Mouse (Mus musculus): ENCODE results near the gene Efs. TPM values are rescaled to one million over a fixed set of nuclear protein-coding genes. Genes with fewer than 3 reads are reported as not detected.
A peak's percentile ranks its signal among the peaks of the same experiment; 100 is the strongest.

Gene Efs
- polyA plus RNA-seq, 1 experiment = 0.16 TPM

- Histone ChIP-seq H3K4me3 (ENCODE audit: insufficient read depth, poor library complexity, severe bottlenecking) (peak within 1 kb of the TSS; percentile 78), H3K79me2 (ENCODE audit: control insufficient read depth, insufficient read depth) (peaks cover 36% of the 10 kb centered on the region), H3K27me3 (ENCODE audit: control insufficient read depth, insufficient read depth, insufficient read length) (no peaks in the 10 kb centered on the region), H3K79me3 (ENCODE audit: low read depth) (peaks cover 16% of the 10 kb centered on the region), H3ac (ENCODE audit: control insufficient read depth, insufficient read length, low read depth) (peak within 1 kb of the TSS; percentile 82), H3K36me3 (ENCODE audit: control insufficient read depth, insufficient read depth) (peaks cover 13% of the 10 kb centered on the region)
- TF ChIP-seq MAX (IDR thresholded peaks at IDR 0.05) (no peak), CTCF (IDR thresholded peaks at IDR 0.05; ENCODE audit: control insufficient read depth, insufficient read depth, insufficient read length) (no peak), USF1 (IDR thresholded peaks at IDR 0.05; ENCODE audit: low read depth) (no peak), CEBPB (IDR thresholded peaks at IDR 0.05; ENCODE audit: low read depth) (no peak), MYOD1 (IDR thresholded peaks at IDR 0.05; ENCODE audit: control insufficient read depth, insufficient read length, low read depth) (no peak), MYOG (IDR thresholded peaks at IDR 0.05; ENCODE audit: control insufficient read depth, extremely low read depth, insufficient read length) (no peak), FOSL1 (IDR thresholded peaks at IDR 0.05; ENCODE audit: insufficient read depth, low read length, poor library complexity, severe bottlenecking) (no peak)
Measured at GRCm38 (mm10) chr14:54883154-54884021, 42.5 kb downstream of the Efs start, which contains the start of the genes Bcl2l2 and Gm20521. Gene Bcl2l2 (plus strand): TSS chr14:54883377. Gene Gm20521 (plus strand): TSS chr14:54883441.

DNA sequence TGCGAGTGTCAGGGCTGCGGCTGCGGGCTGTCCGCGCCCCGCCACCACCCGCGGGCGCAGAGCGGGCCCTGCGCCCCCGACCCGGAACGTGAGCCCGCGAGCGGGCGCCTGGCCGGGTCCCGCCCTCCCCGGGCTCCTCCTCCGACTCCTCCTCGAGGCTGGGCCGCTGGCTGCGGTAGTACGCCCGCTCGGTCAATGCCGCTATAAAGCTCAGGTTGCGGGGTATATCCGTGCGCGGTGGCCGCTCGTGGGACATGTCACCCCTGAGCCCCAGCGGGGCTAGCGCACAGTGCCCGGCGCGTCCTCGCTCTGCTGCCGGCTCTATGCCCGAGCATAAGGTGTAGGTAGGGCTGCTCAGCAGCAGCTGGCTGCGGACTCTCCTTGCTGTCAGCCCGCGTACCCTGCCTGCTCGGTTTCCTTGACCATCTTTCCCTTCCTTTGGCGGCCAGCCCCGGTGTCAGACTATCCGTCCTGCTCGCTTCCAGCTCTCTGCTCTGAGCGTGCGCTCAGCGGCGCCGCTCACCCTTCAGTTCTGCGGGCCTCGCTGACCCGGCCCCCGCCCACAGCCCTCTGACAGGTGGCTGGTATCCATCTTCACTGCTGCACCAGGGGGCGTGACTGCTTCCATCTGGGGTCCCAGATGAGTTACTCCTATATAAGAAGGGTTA lies 48.7 kb downstream of the Efs start, which contains the start of gene Ppp1r3e:
Gene Ppp1r3e, minus strand, starts transcription at position 503 of the 668 bp plus-strand sequence.
- H3K79me2 ChIP-seq (ENCODE audit: control insufficient read depth, insufficient read depth) = no peaks in the 10 kb centered on the region
- H3K79me3 ChIP-seq (ENCODE audit: low read depth) = no peaks in the 10 kb centered on the region
- no peaks in the 10 kb centered on the region for H3K36me3 ChIP-seq (ENCODE audit: control insufficient read depth, insufficient read depth)
- H3K27me3 ChIP-seq (ENCODE audit: control insufficient read depth, insufficient read depth, insufficient read length) = no peaks in the 10 kb centered on the region
- TF ChIP-seq MYOD1 (IDR thresholded peaks at IDR 0.05; ENCODE audit: control insufficient read depth, insufficient read length, low read depth) (no peak), MYOG (IDR thresholded peaks at IDR 0.05; ENCODE audit: control insufficient read depth, extremely low read depth, insufficient read length) (no peak), CEBPB (IDR thresholded peaks at IDR 0.05; ENCODE audit: low read depth) (no peak), CTCF (IDR thresholded peaks at IDR 0.05; ENCODE audit: control insufficient read depth, insufficient read depth, insufficient read length) (no peak), FOSL1 (IDR thresholded peaks at IDR 0.05; ENCODE audit: insufficient read depth, low read length, poor library complexity, severe bottlenecking) (no peak), USF1 (IDR thresholded peaks at IDR 0.05; ENCODE audit: low read depth) (no peak), MAX (IDR thresholded peaks at IDR 0.05) (no peak)
- peak within 1 kb of the TSS; percentile 81 for H3ac ChIP-seq (ENCODE audit: control insufficient read depth, insufficient read length, low read depth)
- H3K4me3 ChIP-seq (ENCODE audit: insufficient read depth, poor library complexity, severe bottlenecking) = peak within 1 kb of the TSS; percentile 48

GRCm38 (mm10) chr14:54876539-54877047 lies 49.3 kb downstream of the Efs start:
- Histone ChIP-seq H3ac (ENCODE audit: control insufficient read depth, insufficient read length, low read depth) (peak overlapping the region; percentile 81), H3K79me2 (ENCODE audit: control insufficient read depth, insufficient read depth) (no peaks in the 10 kb centered on the region), H3K27me3 (ENCODE audit: control insufficient read depth, insufficient read depth, insufficient read length) (no peaks in the 10 kb centered on the region), H3K79me3 (ENCODE audit: low read depth) (no peaks in the 10 kb centered on the region), H3K36me3 (ENCODE audit: control insufficient read depth, insufficient read depth) (no peaks in the 10 kb centered on the region), H3K4me3 (ENCODE audit: insufficient read depth, poor library complexity, severe bottlenecking) (peak overlapping the region; percentile 48)
- TF ChIP-seq USF1 (IDR thresholded peaks at IDR 0.05; ENCODE audit: low read depth) = no peak
- TF ChIP-seq FOSL1 (IDR thresholded peaks at IDR 0.05; ENCODE audit: insufficient read depth, low read length, poor library complexity, severe bottlenecking) = no peak
- no peak for TF ChIP-seq MYOG (IDR thresholded peaks at IDR 0.05; ENCODE audit: control insufficient read depth, extremely low read depth, insufficient read length)
- TF ChIP-seq MYOD1 (IDR thresholded peaks at IDR 0.05; ENCODE audit: control insufficient read depth, insufficient read length, low read depth) = no peak
- TF ChIP-seq MAX (IDR thresholded peaks at IDR 0.05) = peak; percentile 62

DNA sequence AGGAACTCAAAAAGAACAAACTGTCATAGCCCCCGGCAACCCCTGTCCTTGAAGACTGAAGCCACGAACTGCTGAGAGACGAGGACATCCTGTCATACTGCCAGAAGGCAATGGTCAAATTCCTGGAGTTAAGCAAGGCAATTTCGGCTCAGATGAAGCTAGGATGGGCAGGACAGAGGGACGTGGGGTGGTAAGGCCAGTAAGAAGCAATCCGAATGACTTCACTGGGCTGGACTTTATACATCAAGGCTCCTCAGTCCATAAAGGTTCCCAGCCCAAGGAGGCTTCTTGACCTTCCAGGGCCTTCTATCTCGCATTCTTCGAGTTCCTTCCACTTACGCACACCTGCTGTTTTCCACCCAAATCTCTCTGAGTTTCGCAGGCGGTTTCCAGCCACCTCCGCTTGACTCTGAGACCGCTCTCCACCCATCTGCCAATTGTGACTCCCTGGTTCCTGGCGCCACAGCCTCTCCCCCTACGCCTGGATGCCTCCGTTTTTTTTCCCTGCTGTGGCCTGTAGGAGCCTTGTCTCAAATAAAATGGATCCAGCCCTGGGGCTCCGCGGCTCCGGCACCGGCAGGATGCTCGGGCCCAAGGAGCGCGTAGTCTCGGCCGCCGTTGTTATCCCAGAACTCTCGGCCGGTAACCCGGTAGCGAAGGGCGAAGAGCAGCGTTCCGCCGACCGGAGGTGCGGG lies 49.9 kb downstream of the Efs start:
- Histone ChIP-seq H3K79me2 (ENCODE audit: control insufficient read depth, insufficient read depth) (no peaks in the 10 kb centered on the region), H3K27me3 (ENCODE audit: control insufficient read depth, insufficient read depth, insufficient read length) (no peaks in the 10 kb centered on the region), H3K79me3 (ENCODE audit: low read depth) (no peaks in the 10 kb centered on the region), H3K4me3 (ENCODE audit: insufficient read depth, poor library complexity, severe bottlenecking) (peak overlapping the region; percentile 48), H3K36me3 (ENCODE audit: control insufficient read depth, insufficient read depth) (no peaks in the 10 kb centered on the region), H3ac (ENCODE audit: control insufficient read depth, insufficient read length, low read depth) (peak overlapping the region; percentile 81)
- TF ChIP-seq MYOD1 (IDR thresholded peaks at IDR 0.05; ENCODE audit: control insufficient read depth, insufficient read length, low read depth) (no peak), MYOG (IDR thresholded peaks at IDR 0.05; ENCODE audit: control insufficient read depth, extremely low read depth, insufficient read length) (no peak), CEBPB (IDR thresholded peaks at IDR 0.05; ENCODE audit: low read depth) (no peak), CTCF (IDR thresholded peaks at IDR 0.05; ENCODE audit: control insufficient read depth, insufficient read depth, insufficient read length) (no peak), FOSL1 (IDR thresholded peaks at IDR 0.05; ENCODE audit: insufficient read depth, low read length, poor library complexity, severe bottlenecking) (no peak), MAX (IDR thresholded peaks at IDR 0.05) (no peak), USF1 (IDR thresholded peaks at IDR 0.05; ENCODE audit: low read depth) (no peak)

GRCm38 (mm10) chr14:54874165-54874564 lies 51.8 kb downstream of the Efs start:
- H3K79me2 ChIP-seq (ENCODE audit: control insufficient read depth, insufficient read depth) = no peaks in the 10 kb centered on the region
- no peak overlapping the region for H3K4me3 ChIP-seq (ENCODE audit: insufficient read depth, poor library complexity, severe bottlenecking)
- no peaks in the 10 kb centered on the region for H3K27me3 ChIP-seq (ENCODE audit: control insufficient read depth, insufficient read depth, insufficient read length)
- TF ChIP-seq MAX (IDR thresholded peaks at IDR 0.05) (no peak), USF1 (IDR thresholded peaks at IDR 0.05; ENCODE audit: low read depth) (no peak), CEBPB (IDR thresholded peaks at IDR 0.05; ENCODE audit: low read depth) (no peak), FOSL1 (IDR thresholded peaks at IDR 0.05; ENCODE audit: insufficient read depth, low read length, poor library complexity, severe bottlenecking) (no peak), CTCF (IDR thresholded peaks at IDR 0.05; ENCODE audit: control insufficient read depth, insufficient read depth, insufficient read length) (no peak), MYOG (IDR thresholded peaks at IDR 0.05; ENCODE audit: control insufficient read depth, extremely low read depth, insufficient read length) (no peak), MYOD1 (IDR thresholded peaks at IDR 0.05; ENCODE audit: control insufficient read depth, insufficient read length, low read depth) (no peak)
- H3K79me3 ChIP-seq (ENCODE audit: low read depth) = no peaks in the 10 kb centered on the region
- H3K36me3 ChIP-seq (ENCODE audit: control insufficient read depth, insufficient read depth) = no peaks in the 10 kb centered on the region
- H3ac ChIP-seq (ENCODE audit: control insufficient read depth, insufficient read length, low read depth) = no peak overlapping the region

All from C2C12 (cell line).